ENCODE assay signal across 8 mouse cellular contexts in the genomic region with DNA sequence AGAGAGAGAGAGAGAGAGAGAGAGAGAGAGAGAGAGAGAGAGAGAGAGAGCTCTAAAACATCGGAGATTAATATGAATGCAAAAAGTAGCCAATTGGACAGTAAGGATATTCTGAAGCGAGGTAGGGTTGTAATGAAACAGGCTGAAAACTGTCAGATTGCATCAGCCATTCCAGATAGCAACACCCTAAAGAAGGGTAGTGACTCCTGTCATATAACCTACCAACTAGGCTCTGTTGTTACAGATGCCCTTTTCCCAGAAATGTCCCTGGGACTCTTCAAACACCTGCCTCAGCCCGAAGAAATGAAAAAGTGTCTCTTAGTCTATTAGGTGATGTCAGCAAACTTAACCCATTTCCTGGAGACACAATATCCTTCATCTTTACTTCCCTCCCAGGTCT. TPM values are rescaled to one million over a fixed set of nuclear protein-coding genes. Genes with fewer than 3 reads are reported as not detected.
DNase-seq lines count a peak whose midpoint lies in the region; ATAC-seq lines count a peak whose summit lies in the region.

No protein-coding gene starts in this region.

- 28% methylated on average over 3 of the region's 3 CpGs for WGBS in hindbrain, embryonic 15.5 days
- 45% methylated on average over 3 of the region's 3 CpGs for WGBS in neural tube, embryonic 12.5 days

- peak overlapping the region; percentile 90 for H3K4me3 ChIP-seq in megakaryocyte, embryonic 14.5 days (replicated peaks)
- peak overlapping the region; percentile 51 for H3K4me3 ChIP-seq in hindbrain, embryonic 15.5 days
- peak overlapping the region; percentile 28 for H3K4me3 ChIP-seq in neural tube, embryonic 12.5 days

- H3K27ac ChIP-seq in hindbrain, embryonic 15.5 days (replicated peaks), result peak overlapping the region; percentile 94
- peak overlapping the region; percentile 28 for H3K27ac ChIP-seq in neural tube, embryonic 12.5 days

- DNase-seq in embryo, embryonic 10.5 days (ENCODE audit: low spot score), result peak; percentile 40
- DNase-seq in cerebellum, adult 11-12 months, result no peak
- DNase-seq in spleen, postnatal 14 days (ENCODE audit: low spot score in 2 of 2), result no peak
- DNase-seq in yolk sac, embryonic 10.5 days (ENCODE audit: low spot score), result no peak

- H3K9me3 ChIP-seq in megakaryocyte, embryonic 14.5 days, result no peaks in the 10 kb centered on the region
- no peaks in the 10 kb centered on the region for H3K9me3 ChIP-seq in hindbrain, embryonic 15.5 days
- H3K9me3 ChIP-seq in neural tube, embryonic 12.5 days, result no peaks in the 10 kb centered on the region

- peak overlapping the region; percentile 68 for H3K4me2 ChIP-seq in hindbrain, embryonic 15.5 days
- peak overlapping the region; percentile 60 for H3K4me2 ChIP-seq in neural tube, embryonic 12.5 days (replicated peaks)

- H3K36me3 ChIP-seq in megakaryocyte, embryonic 14.5 days (replicated peaks; ENCODE audit: low read length), result peaks cover 5% of the 10 kb centered on the region
- H3K36me3 ChIP-seq in hindbrain, embryonic 15.5 days, result no peaks in the 10 kb centered on the region
- peaks cover 3% of the 10 kb centered on the region; the same call in 1 of the 2 replicates for H3K36me3 ChIP-seq in neural tube, embryonic 12.5 days

- H3K4me1 ChIP-seq in megakaryocyte, embryonic 14.5 days, result peaks cover 65% of the 10 kb centered on the region
- H3K4me1 ChIP-seq in hindbrain, embryonic 15.5 days (replicated peaks), result peaks cover 5% of the 10 kb centered on the region
- peaks cover 5% of the 10 kb centered on the region; the same call in 1 of the 2 replicates for H3K4me1 ChIP-seq in neural tube, embryonic 12.5 days

- H3K9ac ChIP-seq in hindbrain, embryonic 15.5 days, result peak overlapping the region; percentile 61; the same call in 1 of the 2 replicates
- H3K9ac ChIP-seq in neural tube, embryonic 12.5 days, result peak overlapping the region; percentile 46

- H3K27me3 ChIP-seq in megakaryocyte, embryonic 14.5 days (replicated peaks), result no peaks in the 10 kb centered on the region
- H3K27me3 ChIP-seq in hindbrain, embryonic 15.5 days, result no peaks in the 10 kb centered on the region
- H3K27me3 ChIP-seq in neural tube, embryonic 12.5 days (replicated peaks), result no peaks in the 10 kb centered on the region

- ATAC-seq in megakaryocyte, adult 5-6 weeks (ENCODE audit: poor library complexity, severe bottlenecking), result no peak
- ATAC-seq in hindbrain, embryonic 15.5 days (ENCODE audit: low FRiP score, low read depth), result no peak
- peak; percentile 41; the same call in 1 of the 2 replicates for ATAC-seq in neural tube, embryonic 12.5 days (ENCODE audit: low FRiP score, low read depth)

RNA-seq across cellular contexts. Expression of gene Pdia4, which starts 24.4 kb away (rescaled TPM):
- 2.8 TPM in 1 of 2 replicates, not detected in the other for polyA plus RNA-seq in megakaryocyte, embryonic 14.5 days (2012; ENCODE audit: insufficient read depth, low replicate concordance)
- total RNA-seq in megakaryocyte, adult 5-6 weeks (2015), result 50.6 and 54.3 TPM in 2 replicates
- 166 TPM in 2 replicates for total RNA-seq in megakaryocyte, adult 5-6 weeks (2017)
- polyA plus RNA-seq in hindbrain, embryonic 15.5 days (2015; fragmentation: Nextera tagmentation; extraction: Ambion mirVana), result 150 and 163 TPM in 2 replicates
- polyA plus RNA-seq in neural tube, embryonic 12.5 days (2016; fragmentation: Nextera tagmentation; extraction: Ambion mirVana), result 196 and 221 TPM in 2 replicates

RNA-seq across cellular contexts. Expression of gene Zfp786, which starts 41.8 kb away (rescaled TPM):
- polyA plus RNA-seq in megakaryocyte, embryonic 14.5 days (2012; ENCODE audit: insufficient read depth, low replicate concordance), result not detected in 2 replicates
- total RNA-seq in megakaryocyte, adult 5-6 weeks (2015), result 0.05 TPM in 1 of 2 replicates, not detected in the other
- not detected in 2 replicates for total RNA-seq in megakaryocyte, adult 5-6 weeks (2017)
- 14.7 and 15.3 TPM in 2 replicates for polyA plus RNA-seq in hindbrain, embryonic 15.5 days (2015; fragmentation: Nextera tagmentation; extraction: Ambion mirVana)
- polyA plus RNA-seq in neural tube, embryonic 12.5 days (2016; fragmentation: Nextera tagmentation; extraction: Ambion mirVana), result 12.8 and 14.8 TPM in 2 replicates

RNA-seq across cellular contexts. Expression of gene Zfp398, which starts 46.6 kb away (rescaled TPM):
- polyA plus RNA-seq in megakaryocyte, embryonic 14.5 days (2012; ENCODE audit: insufficient read depth, low replicate concordance), result 0.58 and 1.5 TPM in 2 replicates
- total RNA-seq in megakaryocyte, adult 5-6 weeks (2015), result 10.1 and 10.4 TPM in 2 replicates
- 10.5 and 15.6 TPM in 2 replicates for total RNA-seq in megakaryocyte, adult 5-6 weeks (2017)
- polyA plus RNA-seq in hindbrain, embryonic 15.5 days (2015; fragmentation: Nextera tagmentation; extraction: Ambion mirVana), result 18.5 and 18.7 TPM in 2 replicates
- 13.4 and 14.5 TPM in 2 replicates for polyA plus RNA-seq in neural tube, embryonic 12.5 days (2016; fragmentation: Nextera tagmentation; extraction: Ambion mirVana)

Comparison
In these comparisons a context has a peak if more than half of its experiments do, and no peak if none do; other contexts are left out.
1. H3K4me3 ChIP-seq: peak in every context shown above with its lines; median percentile 90 in megakaryocyte, embryonic 14.5 days; 51 in hindbrain, embryonic 15.5 days; 28 in neural tube, embryonic 12.5 days.
2. RNA of gene Pdia4, which starts 24.4 kb away (polyA plus RNA-seq): 196 to 221 TPM in neural tube, embryonic 12.5 days and 150 to 163 TPM in hindbrain, embryonic 15.5 days; 2.8 TPM in megakaryocyte, embryonic 14.5 days; every median in the first group is over 10 times any median in the second.
3. RNA of gene Zfp786, which starts 41.8 kb away (polyA plus RNA-seq): 14.7 to 15.3 TPM in hindbrain, embryonic 15.5 days and 12.8 to 14.8 TPM in neural tube, embryonic 12.5 days; not detected in megakaryocyte, embryonic 14.5 days; every median in the first group is over 10 times any median in the second.